Mouse (Mus musculus) lung, adult 2 months (tissue): ENCODE results near the gene Sox21.

Experiments
- CTCF ChIP-seq: fragments of 200-500 bp; IDR thresholded peaks from 2 replicates; pipeline ENCODE4 v1.5.1; 2011; ENCODE audit warnings: mild to moderate bottlenecking, low read length, control low read depth; ENCODE audit not compliant: insufficient read depth
- POLR2A ChIP-seq: fragments of 200-500 bp; IDR thresholded peaks from 2 replicates; pipeline ENCODE4 v1.6.1; 2011; ENCODE audit warnings: low read depth, mild to moderate bottlenecking, control low read depth, low read length, borderline replicate concordance; ENCODE audit errors: extremely low read depth

- no peak for TF ChIP-seq POLR2A
- no peak for TF ChIP-seq CTCF
These were observed 2.5 kb upstream of the Sox21 start for GRCm38 (mm10) chr14:118239351-118239750.
